Mouse (Mus musculus): ENCODE results near the gene Flnb. TPM values are rescaled to one million over a fixed set of nuclear protein-coding genes. Genes with fewer than 3 reads are reported as not detected.

The Flnb gene
- polyA plus RNA-seq, 1 experiment = 9.8 TPM

GRCm38 (mm10) chr14:7913842-7914241 lies 96.1 kb downstream of the Flnb start:
- Histone ChIP-seq H3K27me3 (ENCODE audit: control insufficient read depth, insufficient read depth, low read length) (no peaks in the 10 kb centered on the region), H3K4me3 (ENCODE audit: control insufficient read depth, low read depth, low read length) (no peak overlapping the region), H3K4me1 (ENCODE audit: control insufficient read depth, insufficient read depth, low read length) (no peaks in the 10 kb centered on the region; the same call in 1 of the 2 replicates), H3K36me3 (ENCODE audit: control insufficient read depth, insufficient read depth, low read length) (no peaks in the 10 kb centered on the region), H3K27ac (ENCODE audit: control insufficient read depth, insufficient read depth, low read depth, low read length) (no peak overlapping the region)
- TF ChIP-seq POLR2A (IDR thresholded peaks at IDR 0.05; ENCODE audit: control insufficient read depth, low read depth, low read length) (no peak), CTCF (IDR thresholded peaks at IDR 0.05; ENCODE audit: control insufficient read depth, insufficient read depth, insufficient replicate concordance, low read depth, low read length) (no peak)

GRCm38 (mm10) chr14:7914461-7914860 lies 96.7 kb downstream of the Flnb start:
- TF ChIP-seq CTCF (IDR thresholded peaks at IDR 0.05; ENCODE audit: control insufficient read depth, insufficient read depth, insufficient replicate concordance, low read depth, low read length) = no peak
- Histone ChIP-seq H3K4me1 (ENCODE audit: control insufficient read depth, insufficient read depth, low read length) (no peaks in the 10 kb centered on the region; the same call in 1 of the 2 replicates), H3K27me3 (ENCODE audit: control insufficient read depth, insufficient read depth, low read length) (no peaks in the 10 kb centered on the region), H3K36me3 (ENCODE audit: control insufficient read depth, insufficient read depth, low read length) (no peaks in the 10 kb centered on the region), H3K4me3 (ENCODE audit: control insufficient read depth, low read depth, low read length) (no peak overlapping the region), H3K27ac (ENCODE audit: control insufficient read depth, insufficient read depth, low read depth, low read length) (no peak overlapping the region)

GRCm38 (mm10) chr14:7918150-7918991 lies 100.6 kb downstream of the Flnb start:
- no peaks in the 10 kb centered on the region for H3K36me3 ChIP-seq (ENCODE audit: control insufficient read depth, insufficient read depth, low read length)

GRCm38 (mm10) chr14:7919309-7919708 lies 101.6 kb downstream of the Flnb start:
- H3K27me3 ChIP-seq (ENCODE audit: control insufficient read depth, insufficient read depth, low read length) = no peaks in the 10 kb centered on the region
- no peak overlapping the region for H3K27ac ChIP-seq (ENCODE audit: control insufficient read depth, insufficient read depth, low read depth, low read length)
- no peak overlapping the region for H3K4me3 ChIP-seq (ENCODE audit: control insufficient read depth, low read depth, low read length)
- H3K4me1 ChIP-seq (ENCODE audit: control insufficient read depth, insufficient read depth, low read length) = no peaks in the 10 kb centered on the region
- no peak for TF ChIP-seq CTCF (IDR thresholded peaks at IDR 0.05; ENCODE audit: control insufficient read depth, insufficient read depth, insufficient replicate concordance, low read depth, low read length)
- no peak for TF ChIP-seq POLR2A (IDR thresholded peaks at IDR 0.05; ENCODE audit: control insufficient read depth, low read depth, low read length)
- no peaks in the 10 kb centered on the region for H3K36me3 ChIP-seq (ENCODE audit: control insufficient read depth, insufficient read depth, low read length)

More at GRCm38 (mm10) chr14:7918150-7918991, 100.6 kb downstream of the Flnb start:
- no peaks in the 10 kb centered on the region for H3K4me1 ChIP-seq (ENCODE audit: control insufficient read depth, insufficient read depth, low read length)
- no peak overlapping the region for H3K27ac ChIP-seq (ENCODE audit: control insufficient read depth, insufficient read depth, low read depth, low read length)
- TF ChIP-seq POLR2A (IDR thresholded peaks at IDR 0.05; ENCODE audit: control insufficient read depth, low read depth, low read length) (no peak), CTCF (IDR thresholded peaks at IDR 0.05; ENCODE audit: control insufficient read depth, insufficient read depth, insufficient replicate concordance, low read depth, low read length) (no peak)
- no peaks in the 10 kb centered on the region for H3K27me3 ChIP-seq (ENCODE audit: control insufficient read depth, insufficient read depth, low read length)
- no peak overlapping the region for H3K4me3 ChIP-seq (ENCODE audit: control insufficient read depth, low read depth, low read length)

GRCm38 (mm10) chr14:7919921-7920320 lies 102.2 kb downstream of the Flnb start:
- no peaks in the 10 kb centered on the region for H3K4me1 ChIP-seq (ENCODE audit: control insufficient read depth, insufficient read depth, low read length)
- H3K36me3 ChIP-seq (ENCODE audit: control insufficient read depth, insufficient read depth, low read length) = no peaks in the 10 kb centered on the region
- no peak for TF ChIP-seq CTCF (IDR thresholded peaks at IDR 0.05; ENCODE audit: control insufficient read depth, insufficient read depth, insufficient replicate concordance, low read depth, low read length)
- TF ChIP-seq POLR2A (IDR thresholded peaks at IDR 0.05; ENCODE audit: control insufficient read depth, low read depth, low read length) = no peak
- H3K27ac ChIP-seq (ENCODE audit: control insufficient read depth, insufficient read depth, low read depth, low read length) = no peak overlapping the region
- H3K4me3 ChIP-seq (ENCODE audit: control insufficient read depth, low read depth, low read length) = no peak overlapping the region
- H3K27me3 ChIP-seq (ENCODE audit: control insufficient read depth, insufficient read depth, low read length) = no peaks in the 10 kb centered on the region

GRCm38 (mm10) chr14:7921459-7921858 lies 103.7 kb downstream of the Flnb start:
- Histone ChIP-seq H3K4me3 (ENCODE audit: control insufficient read depth, low read depth, low read length) (no peak overlapping the region), H3K36me3 (ENCODE audit: control insufficient read depth, insufficient read depth, low read length) (no peaks in the 10 kb centered on the region), H3K4me1 (ENCODE audit: control insufficient read depth, insufficient read depth, low read length) (no peaks in the 10 kb centered on the region), H3K27ac (ENCODE audit: control insufficient read depth, insufficient read depth, low read depth, low read length) (no peak overlapping the region), H3K27me3 (ENCODE audit: control insufficient read depth, insufficient read depth, low read length) (no peaks in the 10 kb centered on the region)
- no peak for TF ChIP-seq POLR2A (IDR thresholded peaks at IDR 0.05; ENCODE audit: control insufficient read depth, low read depth, low read length)
- TF ChIP-seq CTCF (IDR thresholded peaks at IDR 0.05; ENCODE audit: control insufficient read depth, insufficient read depth, insufficient replicate concordance, low read depth, low read length) = no peak

GRCm38 (mm10) chr14:7923635-7924034 lies 105.9 kb downstream of the Flnb start:
- H3K27ac ChIP-seq (ENCODE audit: control insufficient read depth, insufficient read depth, low read depth, low read length) = no peak overlapping the region
- no peak overlapping the region for H3K4me3 ChIP-seq (ENCODE audit: control insufficient read depth, low read depth, low read length)
- no peaks in the 10 kb centered on the region for H3K27me3 ChIP-seq (ENCODE audit: control insufficient read depth, insufficient read depth, low read length)
- no peaks in the 10 kb centered on the region for H3K36me3 ChIP-seq (ENCODE audit: control insufficient read depth, insufficient read depth, low read length)
- no peaks in the 10 kb centered on the region for H3K4me1 ChIP-seq (ENCODE audit: control insufficient read depth, insufficient read depth, low read length)
- TF ChIP-seq POLR2A (IDR thresholded peaks at IDR 0.05; ENCODE audit: control insufficient read depth, low read depth, low read length) = no peak
- TF ChIP-seq CTCF (IDR thresholded peaks at IDR 0.05; ENCODE audit: control insufficient read depth, insufficient read depth, insufficient replicate concordance, low read depth, low read length) = no peak
